Mouse (Mus musculus): ENCODE results near the gene Erbin. TPM values are rescaled to one million over a fixed set of nuclear protein-coding genes. Genes with fewer than 3 reads are reported as not detected.

Gene Erbin
- polyA plus RNA-seq, 1 experiment from 2014 or later: 18.9 TPM

DNA sequence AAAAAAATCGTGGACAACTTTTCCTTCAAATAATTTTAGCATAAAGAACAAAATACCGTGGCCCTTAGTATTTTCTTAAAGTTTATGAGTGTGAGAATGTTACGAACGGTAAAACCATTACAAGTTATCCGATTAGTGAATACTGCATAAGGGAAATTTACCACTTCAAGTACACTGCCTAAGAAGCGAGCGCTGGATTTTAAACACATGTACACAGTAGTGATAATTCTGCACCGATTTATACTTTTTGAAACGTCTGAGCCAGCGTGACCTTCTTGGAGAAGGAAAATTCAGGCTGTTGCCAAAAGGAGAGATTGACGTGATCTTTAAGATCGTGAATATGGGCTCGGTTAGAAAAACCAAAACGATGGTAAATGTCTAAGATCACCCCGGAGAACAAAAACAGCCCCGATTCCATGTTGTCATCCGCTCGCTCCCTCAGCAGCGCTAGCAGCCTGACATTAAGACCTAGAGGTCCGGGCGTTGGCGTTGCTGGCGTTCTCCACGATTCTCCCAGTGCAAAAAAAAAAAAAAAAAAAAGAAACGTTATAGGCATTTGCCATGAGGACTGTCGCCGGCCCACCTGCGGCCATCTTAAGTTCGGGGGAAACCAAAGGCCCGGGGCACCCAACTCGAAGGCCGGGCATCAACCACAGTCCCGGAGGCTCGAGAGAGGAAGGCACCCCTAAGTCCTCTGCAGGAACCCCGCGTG is 146.8 kb downstream of the Erbin start:
- no peak for DNase-seq (ENCODE audit: low spot score)
- H3K9ac ChIP-seq (ENCODE audit: low read length): peak overlapping the region; percentile 76
- no peaks in the 10 kb centered on the region for H3K36me3 ChIP-seq (ENCODE audit: control insufficient read depth, insufficient read depth, low read length)
- H3K9me3 ChIP-seq (replicated peaks; ENCODE audit: control insufficient read depth, low read length): no peaks in the 10 kb centered on the region
- H3K4me1 ChIP-seq (ENCODE audit: control insufficient read depth, insufficient read depth, low read length): peaks cover 17% of the 10 kb centered on the region
- ATAC-seq: peak; percentile 68; the same call in 1 of the 2 replicates
- H3K27ac ChIP-seq (ENCODE audit: low read depth, low read length): peak overlapping the region; percentile 99
- peak overlapping the region; percentile 63 for H3K4me2 ChIP-seq (ENCODE audit: low read length)
- 2% methylated on average over 36 of the region's 36 CpGs for WGBS
- no peaks in the 10 kb centered on the region for H3K27me3 ChIP-seq (replicated peaks; ENCODE audit: control insufficient read depth, insufficient read depth, low read length)
- H3K4me3 ChIP-seq (ENCODE audit: low read depth, low read length): peak overlapping the region; percentile 68

DNA sequence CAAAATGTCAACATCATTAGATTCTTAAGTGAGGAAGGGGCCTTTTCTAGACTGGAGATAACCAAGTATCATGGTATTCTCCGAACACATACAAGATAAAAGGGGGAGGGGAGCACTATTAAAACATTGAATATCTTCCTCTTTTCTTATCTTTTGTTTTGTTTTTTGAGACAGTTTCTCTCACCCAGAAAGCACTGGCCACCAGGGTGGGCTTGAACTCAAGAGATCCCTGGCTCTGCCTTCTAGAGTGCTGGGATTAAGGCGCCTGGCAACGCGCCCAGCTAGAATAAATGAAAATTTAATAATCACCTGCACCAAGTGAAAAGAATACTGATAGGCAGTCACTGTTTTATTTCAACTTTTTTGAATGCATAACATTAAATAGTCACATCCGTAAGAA is 147.4 kb downstream of the Erbin start:
- 0 out of 2 replicates have a peak, but pooled peaks cover under 1% of the 10 kb centered on the region for H3K36me3 ChIP-seq (ENCODE audit: control insufficient read depth, insufficient read depth, low read length)
- H3K4me1 ChIP-seq (ENCODE audit: control insufficient read depth, insufficient read depth, low read length): peaks cover 17% of the 10 kb centered on the region
- peak overlapping the region; percentile 68 for H3K4me3 ChIP-seq (ENCODE audit: low read depth, low read length)
- H3K27ac ChIP-seq (ENCODE audit: low read depth, low read length): no peak overlapping the region
- peak overlapping the region; percentile 76 for H3K9ac ChIP-seq (ENCODE audit: low read length)
- 32% methylated on average over 5 of the region's 5 CpGs for WGBS
- peak overlapping the region; percentile 63 for H3K4me2 ChIP-seq (ENCODE audit: low read length)
- DNase-seq (ENCODE audit: low spot score): peak; percentile 43
- no peaks in the 10 kb centered on the region for H3K9me3 ChIP-seq (replicated peaks; ENCODE audit: control insufficient read depth, low read length)
- ATAC-seq: no peak
- no peaks in the 10 kb centered on the region for H3K27me3 ChIP-seq (replicated peaks; ENCODE audit: control insufficient read depth, insufficient read depth, low read length)

DNA sequence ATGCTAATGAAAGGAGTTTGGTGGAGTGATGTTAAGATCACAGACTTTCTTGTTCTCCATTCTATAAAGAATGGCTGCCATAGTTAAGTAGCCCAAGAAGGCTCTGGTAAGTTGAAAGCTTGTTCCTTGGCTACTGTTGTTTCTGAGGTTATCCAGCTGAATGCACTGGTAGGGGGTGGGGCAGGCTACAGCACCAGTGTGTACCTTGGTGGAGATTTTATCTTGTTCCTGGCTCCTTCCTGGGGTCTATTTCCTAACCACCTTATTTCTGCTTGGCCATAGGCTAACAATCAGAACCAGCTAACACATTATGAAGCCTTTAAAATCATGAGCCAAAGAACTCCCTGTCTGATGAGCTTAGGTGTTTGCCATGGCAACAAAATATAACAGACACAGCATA is 149.5 kb downstream of the Erbin start:
- Histone ChIP-seq H3K27ac (ENCODE audit: low read depth, low read length) (no peak overlapping the region), H3K4me2 (ENCODE audit: low read length) (no peak overlapping the region), H3K9me3 (replicated peaks; ENCODE audit: control insufficient read depth, low read length) (no peaks in the 10 kb centered on the region), H3K9ac (ENCODE audit: low read length) (no peak overlapping the region), H3K36me3 (ENCODE audit: control insufficient read depth, insufficient read depth, low read length) (peaks cover 16% of the 10 kb centered on the region), H3K4me1 (ENCODE audit: control insufficient read depth, insufficient read depth, low read length) (peaks cover 17% of the 10 kb centered on the region), H3K4me3 (ENCODE audit: low read depth, low read length) (no peak overlapping the region), H3K27me3 (replicated peaks; ENCODE audit: control insufficient read depth, insufficient read depth, low read length) (no peaks in the 10 kb centered on the region)
- DNase-seq (ENCODE audit: low spot score) (no peak), ATAC-seq (no peak)

Other genes starting within 250 kb of the Erbin start
- gene Srek1, start 145.9 kb downstream of the Erbin start, polyA plus RNA-seq (2014; fragmentation: Nextera tagmentation; extraction: Ambion mirVana): 48.1 and 67.4 TPM in 2 replicates
- gene Nln, start 189.1 kb upstream of the Erbin start, polyA plus RNA-seq (2014; fragmentation: Nextera tagmentation; extraction: Ambion mirVana): 34.6 and 45.6 TPM in 2 replicates
- 29.4 and 32.1 TPM in 2 replicates for gene Sgtb, start 189.2 kb upstream of the Erbin start, polyA plus RNA-seq (2014; fragmentation: Nextera tagmentation; extraction: Ambion mirVana)

Data from forebrain, embryonic 14.5 days (tissue).